Mouse (Mus musculus): ENCODE data around the gene Dtymk. TPM values are rescaled to one million over a fixed set of nuclear protein-coding genes. Genes with fewer than 3 reads are reported as not detected.

Gene Dtymk
- total RNA-seq, 1 experiment from 2014 or later = 70.1 TPM

DNA sequence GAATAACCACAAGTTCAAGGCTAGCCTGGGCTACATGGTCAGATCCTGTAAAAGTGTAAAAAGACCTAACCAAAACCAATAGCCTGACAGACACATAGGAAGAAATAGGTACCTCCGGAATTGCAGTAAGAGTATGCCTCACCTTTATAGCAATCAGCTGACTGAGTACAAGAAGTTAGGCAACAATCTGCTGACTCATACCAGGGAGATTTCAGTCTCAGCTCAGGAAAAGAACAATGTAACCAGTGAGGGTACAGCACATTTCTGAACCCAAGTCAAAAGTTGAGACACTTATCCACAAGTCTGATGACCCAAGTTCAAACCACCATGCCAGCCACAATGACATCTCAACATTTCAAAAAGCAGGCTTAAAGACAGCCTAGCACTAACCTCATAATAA, 53.2 kb downstream of the Dtymk start:
- DNase-seq = no peak

DNA sequence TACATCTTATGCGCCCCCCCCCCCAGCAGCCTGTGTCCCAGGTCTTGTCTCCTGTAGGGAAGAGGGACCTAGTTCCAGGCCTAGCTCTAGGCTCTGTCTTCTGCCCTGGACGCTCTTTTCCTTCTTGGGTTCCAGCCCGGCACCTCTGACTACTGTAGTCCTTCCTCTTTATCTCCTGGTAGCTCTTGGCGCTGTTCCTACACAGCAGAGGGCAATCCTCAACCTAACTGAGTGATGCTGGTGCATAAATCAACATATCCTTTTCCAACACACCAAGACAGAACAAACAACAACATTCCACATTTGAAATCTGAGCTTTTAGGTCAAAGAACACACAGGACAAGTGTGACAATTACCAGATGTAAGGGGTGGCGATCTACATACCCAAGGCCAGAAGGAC, 55.6 kb downstream of the Dtymk start:
- peak; percentile 25 for DNase-seq

DNA sequence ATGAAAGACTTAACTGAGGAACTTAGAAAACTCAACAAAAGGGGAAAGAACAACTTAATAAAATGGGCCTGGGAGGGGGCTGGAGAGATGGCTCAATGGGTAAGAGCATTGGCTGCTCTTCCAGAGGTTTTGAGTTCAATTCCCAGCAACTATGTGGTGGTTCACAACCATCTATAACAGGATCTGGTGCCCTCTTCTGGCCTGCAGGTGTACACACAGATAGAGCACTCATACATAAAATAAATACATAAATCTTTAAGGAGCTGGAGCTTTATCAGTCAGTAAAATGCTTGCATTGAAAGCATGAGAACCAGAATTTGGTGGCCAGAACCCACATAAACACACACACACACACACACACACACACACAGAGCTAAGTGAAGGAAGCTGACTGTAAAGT, 58.8 kb downstream of the Dtymk start:
- DNase-seq = no peak

Other genes with a start within 250 kb of the Dtymk start
- 101 and 103 TPM in 2 replicates for gene Stk25, start 143.3 kb downstream of the Dtymk start, total RNA-seq (2021)
- 9.9 and 12.2 TPM in 2 replicates for gene Bok, start 116.3 kb downstream of the Dtymk start, total RNA-seq (2021)
- gene Atg4b, start 50.4 kb downstream of the Dtymk start, total RNA-seq (2021) = 67.3 and 69.4 TPM in 2 replicates
- 42.6 and 45.8 TPM in 2 replicates for gene Thap4, start 47.1 kb downstream of the Dtymk start, total RNA-seq (2021)
- 15.2 and 17.3 TPM in 2 replicates for gene Ing5, start 2.0 kb upstream of the Dtymk start, total RNA-seq (2021)
- 39.7 and 45.1 TPM in 2 replicates for gene D2hgdh, start 23.0 kb upstream of the Dtymk start, total RNA-seq (2021)
- gene Gal3st2, start 59.4 kb upstream of the Dtymk start, total RNA-seq (2021) = 0.60 TPM in 1 of 2 replicates, not detected in the other
- 0.26 and 1.2 TPM in 2 replicates for gene Gal3st2b, start 116.4 kb upstream of the Dtymk start, total RNA-seq (2021)
- 0.11 and 0.19 TPM in 2 replicates for gene Gal3st2c, start 188.6 kb upstream of the Dtymk start, total RNA-seq (2021)
- not detected in 2 replicates for gene Neu4, start 218.5 kb upstream of the Dtymk start, total RNA-seq (2021)

All from adrenal gland, postnatal 14 days (tissue).